8 mouse cellular contexts compared by ENCODE assay signal in genomic region chr7:44860576-44861428, GRCm38 (mm10). TPM values are rescaled to one million over a fixed set of nuclear protein-coding genes. Genes with fewer than 3 reads are reported as not detected.
DNase-seq lines count a peak whose midpoint lies in the region; ATAC-seq lines count a peak whose summit lies in the region.

No protein-coding gene starts in this region.

- DNase-seq in CD4-positive helper T cell, adult 2 months (ENCODE audit: low read depth, low spot score): peak; percentile 61
- DNase-seq in ES-CJ7 (ENCODE audit: low read depth, low spot score): peak; percentile 69
- peak; percentile 57 to 82 for DNase-seq in cerebellum, postnatal 4 days (ENCODE audit: low spot score in 2 of 2)
- DNase-seq in gastrocnemius, postnatal 4 days (ENCODE audit: low spot score in 2 of 2): peak; percentile 63 to 82
- DNase-seq in kidney, postnatal 14 days: peak; percentile 75
- peak; percentile 77 for DNase-seq in right cerebral cortex, postnatal 14 days
- no peak for DNase-seq in layer of hippocampus, adult 9-10 months (ENCODE audit: low spot score)

- peak; percentile 20; the same call in 1 of the 2 replicates for ATAC-seq in megakaryocyte, adult 5-6 weeks (ENCODE audit: poor library complexity, severe bottlenecking)

RNA-seq across cellular contexts. Expression of gene Pnkp, which starts 3.9 kb away (rescaled TPM):
- 10 to 100 TPM; 18.6 to 20.5 TPM for total RNA-seq in gastrocnemius, postnatal 4 days (2021)
- 75.1 and 89.7 TPM in 2 replicates for total RNA-seq in megakaryocyte, adult 5-6 weeks (2015)
- total RNA-seq in megakaryocyte, adult 5-6 weeks (2017): 109 and 129 TPM in 2 replicates

RNA-seq across cellular contexts. Expression of gene Ptov1, which starts 8.8 kb away (rescaled TPM):
- 100 to 1,000 TPM; 332 to 346 TPM for total RNA-seq in gastrocnemius, postnatal 4 days (2021)
- 21.3 and 29.0 TPM in 2 replicates for total RNA-seq in megakaryocyte, adult 5-6 weeks (2015)
- 5.9 and 8.7 TPM in 2 replicates for total RNA-seq in megakaryocyte, adult 5-6 weeks (2017)

RNA-seq across cellular contexts. Expression of gene Tbc1d17, which starts 11.9 kb away (rescaled TPM):
- total RNA-seq in gastrocnemius, postnatal 4 days (2021): 10 to 100 TPM; 56.5 to 63.4 TPM
- 12.5 and 17.6 TPM in 2 replicates for total RNA-seq in megakaryocyte, adult 5-6 weeks (2015)
- 13.0 and 14.8 TPM in 2 replicates for total RNA-seq in megakaryocyte, adult 5-6 weeks (2017)

RNA-seq across cellular contexts. Expression of gene Akt1s1, which starts 12.0 kb away (rescaled TPM):
- total RNA-seq in gastrocnemius, postnatal 4 days (2021): 100 to 1,000 TPM in 1 of 2 experiments, 10 to 100 TPM in 1; 92.4 to 103 TPM
- total RNA-seq in megakaryocyte, adult 5-6 weeks (2015): 4.7 and 6.5 TPM in 2 replicates
- total RNA-seq in megakaryocyte, adult 5-6 weeks (2017): 8.0 and 9.6 TPM in 2 replicates

RNA-seq across cellular contexts. Expression of gene Med25, which starts 31.7 kb away (rescaled TPM):
- 10 to 100 TPM; 63.8 to 67.6 TPM for total RNA-seq in gastrocnemius, postnatal 4 days (2021)
- 19.4 and 23.7 TPM in 2 replicates for total RNA-seq in megakaryocyte, adult 5-6 weeks (2015)
- total RNA-seq in megakaryocyte, adult 5-6 weeks (2017): 8.6 and 9.0 TPM in 2 replicates

Comparison
In these comparisons a context has a peak if more than half of its experiments do, and no peak if none do; other contexts are left out.
1. RNA of gene Ptov1, which starts 8.8 kb away (total RNA-seq): 332 to 346 TPM in gastrocnemius, postnatal 4 days; 5.9 to 29.0 TPM in megakaryocyte, adult 5-6 weeks; every median in the first group is over 10 times any median in the second.